Mouse (Mus musculus): ENCODE results near the gene Scgb1a1. TPM values are rescaled to one million over a fixed set of nuclear protein-coding genes. Genes with fewer than 3 reads are reported as not detected.
"Not testable (repeated sequence)": the region's sequence is repeated elsewhere in the genome, so short reads cannot be mapped to it uniquely, and the experiment has no call there.

The Scgb1a1 gene
- polyA plus RNA-seq (2011; ENCODE audit: insufficient read length, low read depth, missing spikeins) = not detected in 2 replicates

DNA sequence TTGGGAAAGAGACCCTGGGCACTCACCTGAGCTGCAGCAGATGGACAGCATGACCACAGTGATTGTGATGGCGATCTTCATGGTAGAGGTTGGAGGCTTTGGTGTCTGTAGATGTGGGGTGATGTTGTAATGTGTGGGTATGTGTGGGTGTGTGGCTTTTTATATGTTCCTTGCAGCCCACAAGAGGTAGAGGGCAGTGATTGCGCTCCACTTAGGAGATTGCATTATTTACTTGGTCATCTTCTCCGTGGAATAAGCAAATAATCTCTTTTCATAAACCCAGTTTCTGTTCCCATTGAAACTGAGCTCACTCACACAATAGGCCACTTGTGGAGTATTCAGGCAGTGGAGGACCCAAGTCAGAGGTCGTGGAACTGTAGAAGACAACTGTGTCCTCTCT is at the start of gene Scgb1a1:
Gene Scgb1a1, minus strand, starts transcription at position 138 of the 400 bp plus-strand sequence.
- Histone ChIP-seq H3K4me3 (ENCODE audit: insufficient read depth, low read length) (no peak within 1 kb of the TSS), H3K4me1 (ENCODE audit: control insufficient read depth, insufficient read depth, low read length) (peaks cover 8% of the 10 kb centered on the region), H3K27ac (ENCODE audit: insufficient read depth, low read length) (no peak within 1 kb of the TSS)
- TF ChIP-seq POLR2A (IDR thresholded peaks at IDR 0.05; ENCODE audit: low read depth, low read length) = no peak
- TF ChIP-seq CTCF (IDR thresholded peaks at IDR 0.05; ENCODE audit: borderline replicate concordance, insufficient read depth, low read length) = no peak

DNA sequence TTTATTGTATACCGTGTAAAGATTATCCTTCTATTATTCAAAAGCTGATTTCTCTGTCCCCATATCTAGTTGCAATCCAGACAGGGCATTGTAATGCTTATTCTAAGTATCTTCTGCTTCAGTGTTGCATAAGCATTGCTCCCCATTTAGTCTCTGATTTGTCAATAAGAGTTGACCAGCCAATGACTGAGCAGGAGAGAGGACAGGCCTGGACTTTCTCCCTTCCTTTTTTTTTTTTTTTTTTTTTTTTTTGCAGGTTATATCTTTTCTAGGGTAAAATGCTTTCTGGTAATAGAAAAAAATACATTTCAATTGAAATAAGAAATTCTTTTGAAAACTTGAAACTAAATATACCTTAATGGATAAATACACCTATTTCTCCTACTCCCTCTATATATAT is 49.4 kb upstream of the Scgb1a1 start:
- TF ChIP-seq POLR2A (IDR thresholded peaks at IDR 0.05; ENCODE audit: low read depth, low read length) (no peak), CTCF (IDR thresholded peaks at IDR 0.05; ENCODE audit: borderline replicate concordance, insufficient read depth, low read length) (no peak)
- Histone ChIP-seq H3K27ac (ENCODE audit: insufficient read depth, low read length) (no peak overlapping the region), H3K4me3 (ENCODE audit: insufficient read depth, low read length) (no peak overlapping the region), H3K4me1 (ENCODE audit: control insufficient read depth, insufficient read depth, low read length) (no peaks in the 10 kb centered on the region)

DNA sequence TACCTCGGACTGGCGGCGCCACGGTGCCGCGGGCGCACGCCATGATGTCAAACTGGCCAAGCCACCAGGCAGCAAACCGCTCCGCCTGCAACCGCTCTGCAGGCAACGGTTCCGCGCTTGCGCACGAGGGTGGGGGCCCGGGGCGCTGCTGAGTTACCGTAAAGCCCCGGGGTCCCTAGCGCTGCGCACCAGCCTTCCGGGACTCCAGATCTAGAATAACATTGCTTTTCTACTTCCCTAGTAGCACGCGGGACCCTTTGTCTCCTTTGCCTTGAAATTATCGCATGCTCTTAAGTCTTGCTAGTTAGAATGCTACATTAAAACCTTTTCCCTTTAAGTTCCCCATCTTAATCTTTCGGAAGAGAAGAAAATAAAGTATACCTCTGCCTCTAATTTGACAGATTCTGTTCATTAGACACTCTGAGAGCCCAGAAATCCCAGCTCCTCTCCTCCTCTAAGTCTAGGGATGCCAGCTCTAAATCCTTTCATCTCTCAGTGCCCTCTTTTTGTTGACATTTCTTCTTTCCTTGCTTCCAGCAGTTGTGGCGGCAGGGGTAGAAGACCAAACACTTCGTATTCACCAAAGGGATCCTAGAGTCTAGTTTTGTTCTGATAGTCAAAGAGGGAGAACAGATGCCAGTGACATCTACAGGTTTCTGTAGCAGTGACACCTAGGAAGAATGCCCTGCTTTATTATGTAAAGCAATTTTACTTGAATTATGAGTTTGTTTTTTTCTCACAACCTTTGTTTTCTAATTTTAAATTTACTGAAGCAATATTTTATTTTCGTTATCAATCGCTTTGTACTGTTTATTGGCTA is 48.0 kb upstream of the Scgb1a1 start, which contains the start of gene Asrgl1:
Gene Asrgl1, minus strand, starts transcription at position 125 of the 820 bp plus-strand sequence.
- no peak within 1 kb of the TSS for H3K27ac ChIP-seq (ENCODE audit: insufficient read depth, low read length)

DNA sequence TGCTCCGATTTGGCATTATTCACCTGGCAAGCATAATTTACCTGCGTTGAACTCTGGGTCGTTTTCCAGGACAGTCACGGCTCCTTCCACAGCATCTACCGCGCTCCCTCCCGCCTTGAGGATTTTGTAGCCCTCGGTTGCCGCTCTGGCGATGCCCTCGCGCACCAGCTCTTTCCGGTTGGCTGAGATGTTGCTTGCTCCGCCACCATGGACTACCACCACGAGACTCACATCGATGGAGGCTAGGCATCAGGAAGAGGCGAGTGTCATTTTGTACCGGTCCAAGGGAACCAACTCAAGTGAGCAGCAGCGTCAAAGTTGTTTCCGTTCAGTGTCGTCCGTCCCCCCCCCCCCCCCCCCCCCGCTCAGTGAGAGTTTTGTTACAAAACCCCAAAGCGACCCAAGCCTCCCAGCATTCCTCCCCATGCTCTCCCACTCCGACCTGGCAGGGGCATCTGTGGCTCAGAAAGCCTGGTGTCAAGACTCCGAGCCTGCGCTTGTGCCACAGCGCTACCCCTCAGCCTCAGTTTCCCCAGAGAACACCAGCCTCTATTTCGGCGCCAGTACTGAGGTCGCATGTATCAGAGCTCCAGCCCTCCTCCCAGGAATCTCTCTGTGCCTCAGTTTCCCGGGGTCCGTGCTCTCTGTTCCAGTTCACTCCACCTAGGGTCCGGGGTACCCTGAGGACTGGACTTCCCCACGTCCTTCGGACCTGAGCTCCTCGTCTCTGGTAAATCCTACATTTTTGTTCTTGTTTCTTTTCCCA is 47.2 kb upstream of the Scgb1a1 start:
- TF ChIP-seq POLR2A (IDR thresholded peaks at IDR 0.05; ENCODE audit: low read depth, low read length) = no peak
- TF ChIP-seq CTCF (IDR thresholded peaks at IDR 0.05; ENCODE audit: borderline replicate concordance, insufficient read depth, low read length) = no peak
- H3K4me1 ChIP-seq (ENCODE audit: control insufficient read depth, insufficient read depth, low read length) = no peaks in the 10 kb centered on the region
- H3K4me3 ChIP-seq (ENCODE audit: insufficient read depth, low read length) = peak overlapping the region; percentile 77
- no peak overlapping the region for H3K27ac ChIP-seq (ENCODE audit: insufficient read depth, low read length)

More for the DNA sequence above, 48.0 kb upstream of the Scgb1a1 start, which contains the start of gene Asrgl1:
- TF ChIP-seq CTCF (IDR thresholded peaks at IDR 0.05; ENCODE audit: borderline replicate concordance, insufficient read depth, low read length) (no peak), POLR2A (IDR thresholded peaks at IDR 0.05; ENCODE audit: low read depth, low read length) (peak; percentile 89)
- Histone ChIP-seq H3K4me1 (ENCODE audit: control insufficient read depth, insufficient read depth, low read length) (no peaks in the 10 kb centered on the region), H3K4me3 (ENCODE audit: insufficient read depth, low read length) (peak within 1 kb of the TSS; percentile 77)

DNA sequence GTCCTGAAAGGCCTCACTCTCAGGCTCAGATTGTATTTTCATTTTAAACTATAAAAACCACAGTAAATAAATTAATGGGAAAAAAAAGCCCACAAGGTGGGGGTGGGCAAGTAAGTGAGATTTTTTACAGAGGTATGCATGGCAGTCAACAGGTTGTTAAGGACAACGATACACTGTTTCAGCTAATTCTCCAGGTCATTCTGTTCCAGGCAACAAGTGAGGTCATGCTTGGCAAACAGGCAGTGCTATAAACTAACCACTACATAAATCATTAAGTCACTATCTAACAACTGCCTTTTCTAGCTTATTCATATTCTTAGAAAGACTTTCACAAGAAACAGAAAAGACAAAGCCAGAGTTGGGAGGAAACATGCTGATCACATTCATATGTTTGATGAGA is 42.2 kb upstream of the Scgb1a1 start:
- no peak overlapping the region for H3K4me3 ChIP-seq (ENCODE audit: insufficient read depth, low read length)
- no peak overlapping the region for H3K27ac ChIP-seq (ENCODE audit: insufficient read depth, low read length)
- H3K4me1 ChIP-seq (ENCODE audit: control insufficient read depth, insufficient read depth, low read length) = no peaks in the 10 kb centered on the region
- no peak for TF ChIP-seq CTCF (IDR thresholded peaks at IDR 0.05; ENCODE audit: borderline replicate concordance, insufficient read depth, low read length)
- TF ChIP-seq POLR2A (IDR thresholded peaks at IDR 0.05; ENCODE audit: low read depth, low read length) = no peak

DNA sequence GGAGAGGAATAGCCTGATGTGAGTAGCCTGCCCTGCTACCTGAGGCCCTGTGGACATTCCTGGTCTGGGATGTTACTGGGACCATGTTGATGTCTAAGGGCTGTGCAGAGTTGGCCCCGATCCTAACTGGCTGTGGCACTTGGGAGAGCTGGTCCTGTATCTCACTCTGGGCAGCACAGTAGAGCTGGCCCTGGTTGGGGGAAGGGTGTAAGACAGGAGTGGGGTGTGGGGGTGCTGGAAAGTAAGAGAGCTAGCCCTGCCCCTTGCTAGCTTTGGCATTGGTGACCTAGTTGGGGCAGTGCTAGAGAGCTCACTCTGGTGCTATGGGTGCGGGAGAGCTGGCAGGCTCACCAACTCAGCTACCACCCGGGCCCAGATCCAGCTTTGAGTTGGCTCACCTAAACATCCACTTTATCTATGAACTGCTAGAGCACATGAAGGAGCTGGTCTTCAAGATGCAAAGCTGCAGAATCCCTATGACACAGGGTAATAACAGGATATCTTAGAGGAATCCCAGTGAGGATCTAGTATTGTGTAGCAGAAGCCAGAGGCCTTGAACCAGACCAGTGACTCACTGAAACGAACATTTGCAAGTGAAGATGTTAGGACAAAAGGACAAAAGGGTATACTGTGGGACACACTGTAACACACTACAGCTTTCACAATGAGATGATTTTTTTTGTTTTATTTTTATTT is 40.9 kb upstream of the Scgb1a1 start:
- H3K4me1 ChIP-seq (ENCODE audit: control insufficient read depth, insufficient read depth, low read length) = no peaks in the 10 kb centered on the region
- H3K27ac ChIP-seq (ENCODE audit: insufficient read depth, low read length) = no peak overlapping the region
- TF ChIP-seq CTCF (IDR thresholded peaks at IDR 0.05; ENCODE audit: borderline replicate concordance, insufficient read depth, low read length) (no peak), POLR2A (IDR thresholded peaks at IDR 0.05; ENCODE audit: low read depth, low read length) (no peak)
- H3K4me3 ChIP-seq (ENCODE audit: insufficient read depth, low read length) = no peak overlapping the region

DNA sequence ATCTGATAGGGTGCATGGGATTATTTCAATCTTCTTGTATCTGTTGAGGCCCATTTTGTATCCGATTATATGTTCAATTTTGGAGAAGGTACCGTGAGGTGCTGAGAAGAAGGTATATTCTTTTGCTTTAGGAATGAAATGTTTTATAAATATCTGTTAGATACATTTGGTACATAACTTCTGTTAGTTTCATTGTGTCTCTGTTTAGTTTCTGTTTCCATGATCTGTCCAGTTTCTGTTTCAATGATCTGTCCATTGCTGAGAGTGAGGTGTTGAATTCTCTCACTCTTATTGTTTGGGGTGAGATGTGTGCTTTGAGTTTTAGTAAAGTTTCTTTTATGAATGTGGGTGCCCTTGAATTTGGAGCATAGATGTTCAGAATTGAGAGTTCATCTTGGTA is 36.2 kb upstream of the Scgb1a1 start:
- H3K4me1 ChIP-seq (ENCODE audit: control insufficient read depth, insufficient read depth, low read length); H3K27ac ChIP-seq (ENCODE audit: insufficient read depth, low read length); H3K4me3 ChIP-seq (ENCODE audit: insufficient read depth, low read length): not testable (repeated sequence)

DNA sequence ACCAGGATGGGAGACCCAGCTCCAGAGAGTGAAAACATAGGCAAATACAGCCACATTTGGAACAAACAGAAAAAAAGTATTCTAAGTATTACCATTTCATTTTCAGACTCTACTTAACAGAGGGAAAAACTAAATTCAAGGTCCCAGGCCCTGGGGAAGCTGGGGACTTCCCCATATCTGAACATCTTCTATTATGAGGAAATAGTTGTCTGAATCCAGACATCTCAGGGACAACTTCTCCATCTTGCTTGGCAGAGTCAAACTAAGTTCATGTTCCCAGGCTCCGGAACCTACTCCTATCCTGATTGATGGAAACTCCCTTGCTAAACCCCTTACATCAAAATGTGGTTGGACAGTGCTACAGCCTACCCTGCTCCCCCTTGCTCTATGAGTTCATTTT is 34.6 kb upstream of the Scgb1a1 start:
- Histone ChIP-seq H3K4me1 (ENCODE audit: control insufficient read depth, insufficient read depth, low read length) (no peaks in the 10 kb centered on the region), H3K4me3 (ENCODE audit: insufficient read depth, low read length) (no peak overlapping the region), H3K27ac (ENCODE audit: insufficient read depth, low read length) (no peak overlapping the region)
- TF ChIP-seq CTCF (IDR thresholded peaks at IDR 0.05; ENCODE audit: borderline replicate concordance, insufficient read depth, low read length) (no peak), POLR2A (IDR thresholded peaks at IDR 0.05; ENCODE audit: low read depth, low read length) (no peak)

DNA sequence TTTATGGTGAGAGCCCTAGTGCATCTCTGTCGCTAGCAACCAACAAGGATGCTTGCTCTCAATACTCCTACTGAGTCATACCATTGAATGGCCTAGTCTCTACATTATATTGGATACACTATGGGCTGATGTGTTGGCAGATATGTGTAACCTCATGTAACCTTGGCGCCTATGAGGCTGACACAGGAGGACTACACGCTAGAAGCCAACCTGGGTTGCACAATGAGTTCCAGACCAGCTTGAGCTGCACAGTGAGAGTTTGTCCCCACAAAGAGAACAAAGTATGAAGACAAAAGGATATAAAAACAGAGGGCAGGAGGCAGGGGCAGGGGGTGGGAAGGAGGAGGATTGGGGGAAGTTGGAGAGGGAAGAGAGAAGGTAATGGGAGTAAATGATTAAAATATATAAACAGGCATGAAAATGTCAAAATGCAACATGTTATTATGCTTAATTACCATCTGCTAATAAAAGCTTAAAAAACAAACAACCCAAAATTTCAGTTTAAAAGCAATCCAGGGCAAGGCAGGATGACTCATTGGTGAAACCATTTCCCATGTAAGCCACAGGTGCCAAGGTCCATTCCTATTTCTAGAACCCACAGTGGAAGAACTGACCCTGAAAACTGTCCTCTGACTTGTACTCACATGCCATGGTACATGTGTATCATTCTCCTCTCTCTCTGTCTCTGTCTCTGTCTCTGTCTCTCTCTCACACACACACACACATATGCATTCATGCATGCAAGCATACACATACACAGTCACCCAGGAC is 32.1 kb upstream of the Scgb1a1 start:
- H3K4me3 ChIP-seq (ENCODE audit: insufficient read depth, low read length) = no peak overlapping the region
- no peak for TF ChIP-seq POLR2A (IDR thresholded peaks at IDR 0.05; ENCODE audit: low read depth, low read length)
- no peak for TF ChIP-seq CTCF (IDR thresholded peaks at IDR 0.05; ENCODE audit: borderline replicate concordance, insufficient read depth, low read length)
- H3K27ac ChIP-seq (ENCODE audit: insufficient read depth, low read length) = no peak overlapping the region
- no peaks in the 10 kb centered on the region for H3K4me1 ChIP-seq (ENCODE audit: control insufficient read depth, insufficient read depth, low read length)

All from embryonic fibroblast, embryonic 13.5 days (primary cell).